Mouse (Mus musculus) kidney, postnatal 0 days (tissue): ENCODE results near the gene 4931414P19Rik. TPM values are rescaled to one million over a fixed set of nuclear protein-coding genes. Genes with fewer than 3 reads are reported as not detected.

Experiments
- ATAC-seq: fragments of 200-750 bp; cut with Nextera tagmentation; replicated peaks from 2 replicates; pipeline ENCODE4 v1.8.0; 2017; ENCODE audit warnings: low read depth, moderate number of reproducible peaks, moderate TSS enrichment, moderate library complexity; ENCODE audit not compliant: low FRiP score
- DNase-seq: peaks from one replicate; pipeline ENCODE4 v3.0.0-alpha.2; 2016; ENCODE audit warnings: low spot score
- H3K27ac ChIP-seq: fragments of 300-500 bp; sonication (generic); 2 replicates; pipeline ENCODE4 v1.5.1; 2014; ENCODE audit warnings: mild to moderate bottlenecking
- H3K27me3 ChIP-seq: fragments of 300-500 bp; sonication (generic); 2 replicates; pipeline ENCODE4 v1.6.1; 2014; ENCODE audit warnings: low read length, mixed read lengths; ENCODE audit not compliant: insufficient read depth
- H3K36me3 ChIP-seq: fragments of 300-500 bp; sonication (generic); 2 replicates; pipeline ENCODE4 v1.6.1; 2014; ENCODE audit warnings: low read length, mixed read lengths; ENCODE audit not compliant: insufficient read depth
- H3K4me1 ChIP-seq: fragments of 300-500 bp; sonication (generic); replicated peaks from 2 replicates; pipeline ENCODE4 v1.6.1; 2014; ENCODE audit warnings: antibody characterized with exemption, low read length, mixed read lengths; ENCODE audit not compliant: insufficient read depth
- H3K4me2 ChIP-seq: fragments of 300-500 bp; sonication (generic); 2 replicates; pipeline ENCODE4 v1.6.1; 2014; ENCODE audit warnings: mild to moderate bottlenecking, low read length, moderate library complexity, mixed read lengths
- H3K4me3 ChIP-seq: fragments of 300-500 bp; sonication (generic); replicated peaks from 2 replicates; pipeline ENCODE4 v1.5.1; 2014; ENCODE audit warnings: low read depth, low read length
- H3K9ac ChIP-seq: fragments of 300-500 bp; sonication (generic); 2 replicates; pipeline ENCODE4 v1.6.1; 2014; ENCODE audit warnings: low read depth, low read length
- H3K9me3 ChIP-seq: fragments of 300-500 bp; sonication (generic); replicated peaks from 2 replicates; pipeline ENCODE4 v1.6.1; 2016; ENCODE audit warnings: low read length, inconsistent platforms, mixed read lengths
- CTCF ChIP-seq: IDR thresholded peaks from 2 replicates; pipeline ENCODE4 v1.5.1; 2016; ENCODE audit warnings: antibody characterized with exemption, low read depth, mild to moderate bottlenecking, moderate library complexity
- WGBS: fragments of 180-500 bp; shearing (Covaris S2); extraction: QIAGEN DNeasy Blood & Tissue Kit; methylation state at CpG from one replicate; pipeline ENCODE4 v1.1.7; 2014; 5-methylcytosine and 5-hydroxymethylcytosine counted together
- polyA plus RNA-seq: library from polyadenylated mRNA; unstranded; fragments of >200 nt; fragmentation: Nextera tagmentation; extraction: Ambion mirVana; gene quantifications from 2 replicates; pipeline ENCODE4 v1.2.1, GENCODE M21; 2015

4931414P19Rik gene
- polyA plus RNA-seq, 1 experiment from 2014 or later: 6.4 TPM

DNA sequence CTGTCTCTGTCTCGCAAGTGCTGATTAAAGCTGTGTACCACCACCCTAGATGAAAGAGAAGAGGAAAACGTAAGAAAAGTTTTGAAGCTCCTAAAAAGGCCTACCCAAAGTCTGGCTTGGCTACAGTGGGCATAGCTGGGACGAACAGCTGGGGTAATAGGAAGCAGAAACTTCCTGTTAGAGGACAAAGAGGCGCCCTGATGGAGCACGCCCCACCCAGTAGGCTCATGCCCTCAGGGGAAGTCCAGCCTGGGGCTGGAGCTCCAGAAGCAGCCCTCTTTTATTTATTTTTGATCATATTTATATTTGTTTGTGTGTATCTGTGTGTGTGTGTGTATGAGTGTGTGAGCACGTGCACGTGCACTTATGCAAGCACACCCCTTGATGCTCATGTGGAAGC, 26.2 kb downstream of the 4931414P19Rik start:
- no peak overlapping the region for H3K9ac ChIP-seq
- no peak overlapping the region for H3K4me2 ChIP-seq
- H3K4me1 ChIP-seq: peaks cover 14% of the 10 kb centered on the region
- no peak overlapping the region for H3K27ac ChIP-seq
- no peak overlapping the region for H3K4me3 ChIP-seq
- no peak for TF ChIP-seq CTCF
- no peaks in the 10 kb centered on the region for H3K27me3 ChIP-seq
- 81% methylated on average over 7 of the region's 7 CpGs for WGBS
- ATAC-seq (no peak), DNase-seq (no peak)
- no peaks in the 10 kb centered on the region for H3K9me3 ChIP-seq
- peaks cover 6% of the 10 kb centered on the region; the same call in 1 of the 2 replicates for H3K36me3 ChIP-seq

- peak; percentile 23; the same call in 1 of the 2 replicates for ATAC-seq
- WGBS: 0% methylated on average over 10 of the region's 10 CpGs
- no peaks in the 10 kb centered on the region for H3K27me3 ChIP-seq
Measured at GRCm38 (mm10) chr14:54578063-54578462, 27.7 kb downstream of the 4931414P19Rik start.

DNA sequence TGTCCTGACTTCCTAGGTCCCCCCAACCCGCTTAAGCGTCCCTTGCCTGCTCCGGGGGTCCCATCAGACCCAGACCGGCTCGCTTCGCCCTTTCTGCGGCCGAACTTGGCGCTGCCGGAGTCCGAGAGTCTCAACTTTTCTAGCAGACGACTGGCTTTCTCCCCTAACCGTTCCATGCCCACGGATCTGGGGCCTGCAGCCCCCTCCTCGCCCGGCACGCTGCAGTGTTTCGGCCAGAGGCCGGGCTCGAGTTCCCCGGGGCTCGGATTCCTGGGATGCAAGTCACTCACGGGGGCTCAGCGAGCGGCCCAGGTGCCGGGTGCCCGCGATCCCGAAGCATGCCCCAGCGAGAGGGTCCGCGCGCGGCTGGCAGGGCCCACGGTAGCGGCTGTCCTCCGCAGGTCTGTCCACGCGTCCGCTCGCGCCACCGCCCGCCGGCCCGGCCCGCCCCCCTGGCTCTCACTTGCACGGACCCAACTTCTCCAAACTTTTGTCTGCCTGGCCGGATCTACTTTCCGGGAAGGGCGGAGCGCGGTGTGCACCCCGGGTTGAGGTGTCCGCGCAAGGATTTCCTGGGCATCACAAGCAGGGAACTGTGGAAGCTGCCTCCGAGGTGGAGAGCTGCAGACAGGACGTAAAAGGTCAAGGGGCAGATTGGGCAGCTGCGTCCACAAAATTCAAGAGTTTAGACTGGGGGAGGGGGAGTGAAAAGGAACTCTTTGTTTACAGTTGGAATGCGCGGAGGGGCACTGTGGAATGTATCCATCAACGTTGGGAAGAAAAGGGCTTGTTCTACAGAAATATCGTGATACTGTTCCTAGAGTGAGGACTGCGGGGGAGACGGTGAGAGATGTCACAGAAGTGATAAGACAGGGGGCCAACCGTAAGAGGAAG, 28.5 kb downstream of the 4931414P19Rik start, which contains the start of gene Ajuba:
Ajuba (minus strand) TSS at position 470 of the 894 bp plus-strand sequence.
- WGBS: under 1% methylated on average over 65 of the region's 66 CpGs
- peak; percentile 64 for ATAC-seq

More at GRCm38 (mm10) chr14:54578063-54578462, 27.7 kb downstream of the 4931414P19Rik start:
- Histone ChIP-seq H3K27ac (peak overlapping the region; percentile 94), H3K9ac (peak overlapping the region; percentile 93; the same call in 1 of the 2 replicates), H3K4me2 (peak overlapping the region; percentile 85), H3K4me1 (peaks cover 30% of the 10 kb centered on the region), H3K9me3 (no peaks in the 10 kb centered on the region), H3K4me3 (peak overlapping the region; percentile 85), H3K36me3 (no peaks in the 10 kb centered on the region)
- peak; percentile 95 for DNase-seq
- peak; percentile 84 for TF ChIP-seq CTCF

GRCm38 (mm10) chr14:54576241-54577088, 29.3 kb downstream of the 4931414P19Rik start:
- TF ChIP-seq CTCF: no peak
- WGBS: under 1% methylated on average over 82 of the region's 84 CpGs
- H3K9me3 ChIP-seq: no peaks in the 10 kb centered on the region
- peak overlapping the region; percentile 93 for H3K9ac ChIP-seq
- H3K27ac ChIP-seq: peak overlapping the region; percentile 94
- ATAC-seq (peak; percentile 0; the same call in 1 of the 2 replicates), DNase-seq (peak; percentile 38)
- H3K27me3 ChIP-seq: no peaks in the 10 kb centered on the region
- H3K4me2 ChIP-seq: peak overlapping the region; percentile 85
- peaks cover 42% of the 10 kb centered on the region for H3K4me1 ChIP-seq
- no peaks in the 10 kb centered on the region for H3K36me3 ChIP-seq
- peak overlapping the region; percentile 85 for H3K4me3 ChIP-seq

More for the DNA sequence above, 28.5 kb downstream of the 4931414P19Rik start, which contains the start of gene Ajuba:
- Histone ChIP-seq H3K4me3 (peak within 1 kb of the TSS; percentile 85), H3K36me3 (no peaks in the 10 kb centered on the region), H3K9ac (peak within 1 kb of the TSS; percentile 93), H3K4me1 (peaks cover 36% of the 10 kb centered on the region), H3K27me3 (no peaks in the 10 kb centered on the region), H3K4me2 (peak within 1 kb of the TSS; percentile 85), H3K27ac (peak within 1 kb of the TSS; percentile 94), H3K9me3 (no peaks in the 10 kb centered on the region)
- no peak for TF ChIP-seq CTCF
- peak; percentile 96 for DNase-seq

- WGBS: under 1% methylated on average over 39 of the region's 39 CpGs
- H3K9ac ChIP-seq: peak overlapping the region; percentile 93
Measured at GRCm38 (mm10) chr14:54575631-54576030, 30.2 kb downstream of the 4931414P19Rik start.

GRCm38 (mm10) chr14:54575031-54575430, 30.8 kb downstream of the 4931414P19Rik start:
- H3K4me1 ChIP-seq: peaks cover 42% of the 10 kb centered on the region
- peak overlapping the region; percentile 85 for H3K4me3 ChIP-seq
- H3K27me3 ChIP-seq: no peaks in the 10 kb centered on the region
- peak overlapping the region; percentile 85 for H3K4me2 ChIP-seq
- peak overlapping the region; percentile 94 for H3K27ac ChIP-seq
- ATAC-seq (no peak), DNase-seq (no peak)
- no peaks in the 10 kb centered on the region for H3K9me3 ChIP-seq
- H3K9ac ChIP-seq: peak overlapping the region; percentile 93
- peaks cover 8% of the 10 kb centered on the region; the same call in 1 of the 2 replicates for H3K36me3 ChIP-seq
- WGBS: 7% methylated on average over 8 of the region's 8 CpGs
- TF ChIP-seq CTCF: no peak

More at GRCm38 (mm10) chr14:54575631-54576030, 30.2 kb downstream of the 4931414P19Rik start:
- H3K4me3 ChIP-seq: peak overlapping the region; percentile 85
- no peaks in the 10 kb centered on the region for H3K27me3 ChIP-seq
- H3K4me2 ChIP-seq: peak overlapping the region; percentile 85
- ATAC-seq: peak; percentile 22
- H3K27ac ChIP-seq: peak overlapping the region; percentile 94
- TF ChIP-seq CTCF: 0 out of 2 replicates have a peak, but pooled peaks have one; percentile 2
- peaks cover 42% of the 10 kb centered on the region for H3K4me1 ChIP-seq
- no peaks in the 10 kb centered on the region for H3K9me3 ChIP-seq
- H3K36me3 ChIP-seq: peaks cover 5% of the 10 kb centered on the region; the same call in 1 of the 2 replicates
- peak; percentile 94 for DNase-seq
